Mouse (Mus musculus) kidney, embryonic 14.5 days (tissue): Measurements from ENCODE around the gene Esp1. TPM values are rescaled to one million over a fixed set of nuclear protein-coding genes. Genes with fewer than 3 reads are reported as not detected.
"Not testable (repeated sequence)": the region's sequence is repeated elsewhere in the genome, so short reads cannot be mapped to it uniquely, and the experiment has no call there.

Source experiments
- ATAC-seq: fragments of 200-750 bp; cut with Nextera tagmentation; 2 replicates; pipeline ENCODE4 v1.8.0; 2017; ENCODE audit warnings: moderate number of reproducible peaks, mild to moderate bottlenecking, moderate TSS enrichment, moderate library complexity; ENCODE audit not compliant: low FRiP score, low TSS enrichment
- H3K27ac ChIP-seq: fragments of 300-500 bp; sonication (generic); 2 replicates; pipeline ENCODE4 v1.5.1; 2014; ENCODE audit warnings: low read depth, mild to moderate bottlenecking, low read length, moderate library complexity, mixed read lengths
- H3K27me3 ChIP-seq: fragments of 300-500 bp; sonication (generic); 2 replicates; pipeline ENCODE4 v1.6.1; 2014; ENCODE audit warnings: mild to moderate bottlenecking, low read length; ENCODE audit not compliant: control insufficient read depth, insufficient read depth
- H3K36me3 ChIP-seq: fragments of 300-500 bp; sonication (generic); 2 replicates; pipeline ENCODE4 v1.6.1; 2014; ENCODE audit warnings: low read length, mixed read lengths; ENCODE audit not compliant: control insufficient read depth, insufficient read depth
- H3K4me1 ChIP-seq: fragments of 300-500 bp; sonication (generic); 2 replicates; pipeline ENCODE4 v1.6.1; 2014; ENCODE audit warnings: low read length, mixed read lengths; ENCODE audit not compliant: control insufficient read depth, insufficient read depth
- H3K4me2 ChIP-seq: fragments of 300-500 bp; sonication (generic); replicated peaks from 2 replicates; pipeline ENCODE4 v1.6.1; 2014; ENCODE audit warnings: low read depth, mild to moderate bottlenecking, low read length
- H3K4me3 ChIP-seq: fragments of 300-500 bp; sonication (generic); 2 replicates; pipeline ENCODE4 v1.5.1; 2014; ENCODE audit warnings: mild to moderate bottlenecking, low read length
- H3K9ac ChIP-seq: fragments of 300-500 bp; sonication (generic); 2 replicates; pipeline ENCODE4 v1.6.1; 2014; ENCODE audit warnings: low read depth, mild to moderate bottlenecking, low read length, moderate library complexity
- H3K9me3 ChIP-seq: fragments of 300-500 bp; sonication (generic); 2 replicates; pipeline ENCODE4 v1.6.1; 2016; ENCODE audit warnings: low read length; ENCODE audit not compliant: control insufficient read depth
- WGBS: fragments of 180-500 bp; shearing (Covaris S2); extraction: QIAGEN DNeasy Blood & Tissue Kit; methylation state at CpG from one replicate; pipeline ENCODE4 v1.1.7; 2014; 5-methylcytosine and 5-hydroxymethylcytosine counted together
- polyA plus RNA-seq: library from polyadenylated mRNA; unstranded; fragments of >200 nt; fragmentation: Nextera tagmentation; extraction: Ambion mirVana; gene quantifications from 2 replicates; pipeline ENCODE4 v1.2.1, GENCODE M21; 2014

The Esp1 gene
- polyA plus RNA-seq = not detected in 2 replicates

DNA sequence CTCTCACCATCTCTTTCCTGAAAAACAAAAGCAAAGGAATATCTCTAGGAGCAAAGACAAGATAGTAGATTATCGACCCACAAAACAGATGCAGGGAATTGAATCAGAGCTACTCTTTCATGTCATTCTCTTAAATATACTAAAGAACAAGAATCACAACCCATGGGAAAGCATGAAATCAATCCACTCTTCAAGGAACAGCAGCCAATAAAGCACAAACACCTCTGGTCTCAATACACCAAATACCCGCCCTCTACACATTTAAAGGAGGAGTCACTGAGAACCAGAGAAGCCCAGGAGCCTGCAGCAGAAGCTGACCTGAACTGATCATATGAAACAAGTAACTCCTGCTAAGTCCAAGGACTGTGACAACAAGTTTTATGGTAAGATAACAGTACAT is at the start of gene Esp1:
Esp1 (plus strand) TSS at position 301 of the 400 bp plus-strand sequence.
- Histone ChIP-seq H3K9me3 (no peaks in the 10 kb centered on the region), H3K4me1 (no peaks in the 10 kb centered on the region), H3K36me3 (no peaks in the 10 kb centered on the region), H3K4me2 (no peak within 1 kb of the TSS), H3K4me3 (no peak within 1 kb of the TSS), H3K27me3 (no peaks in the 10 kb centered on the region), H3K27ac (no peak within 1 kb of the TSS), H3K9ac (no peak within 1 kb of the TSS)
- 88% methylated on average over 2 of the region's 2 CpGs for WGBS
- no peak for ATAC-seq

DNA sequence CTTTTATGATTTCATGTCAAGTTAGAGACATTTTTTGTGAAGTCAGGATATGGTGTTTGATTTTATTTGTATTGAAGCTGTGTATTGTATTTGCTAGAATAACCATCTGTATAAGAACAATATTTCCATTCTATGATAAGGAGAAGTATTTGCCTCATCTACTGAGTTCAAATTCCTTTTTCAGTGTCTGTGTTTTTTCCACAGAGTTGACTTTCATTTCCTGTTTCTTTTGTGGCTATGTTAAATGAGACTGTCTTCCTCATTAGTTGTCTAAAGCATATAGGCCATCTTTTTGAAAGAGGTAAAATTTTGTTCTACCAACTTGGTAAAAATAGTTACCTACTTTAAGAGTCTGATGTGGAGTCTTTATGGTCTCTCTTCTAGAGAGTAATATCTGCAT is 10.6 kb upstream of the Esp1 start:
- ATAC-seq = no peak
- no peak overlapping the region for H3K27ac ChIP-seq
- H3K4me1 ChIP-seq = no peaks in the 10 kb centered on the region
- no peaks in the 10 kb centered on the region for H3K9me3 ChIP-seq
- no peaks in the 10 kb centered on the region for H3K27me3 ChIP-seq
- H3K9ac ChIP-seq = no peak overlapping the region
- no peak overlapping the region for H3K4me3 ChIP-seq
- no peak overlapping the region for H3K4me2 ChIP-seq
- H3K36me3 ChIP-seq = no peaks in the 10 kb centered on the region

GRCm38 (mm10) chr17:40717055-40717454 is 9.9 kb upstream of the Esp1 start:
- H3K27me3 ChIP-seq, H3K9me3 ChIP-seq, H3K27ac ChIP-seq, H3K4me1 ChIP-seq, H3K4me2 ChIP-seq, H3K36me3 ChIP-seq, H3K9ac ChIP-seq, ATAC-seq, H3K4me3 ChIP-seq: not testable (repeated sequence)

DNA sequence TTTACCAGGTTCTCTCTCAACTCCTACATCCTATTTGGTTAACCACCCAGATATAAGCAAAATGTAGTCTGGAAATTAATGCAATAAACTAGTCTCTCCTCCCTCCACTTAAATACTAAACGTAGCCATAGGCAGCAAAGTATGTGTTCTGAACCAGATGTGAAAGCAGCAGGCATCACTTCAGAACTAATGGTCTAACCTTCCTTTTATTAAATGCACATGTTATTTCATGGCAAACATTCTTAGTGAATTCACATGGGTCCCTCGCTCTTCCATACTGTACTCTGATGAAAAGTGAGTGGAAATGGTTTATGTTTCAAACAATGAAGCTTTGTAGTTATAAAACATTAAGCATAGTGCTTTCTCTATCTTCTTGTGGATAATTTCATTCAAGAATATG is 4.4 kb downstream of the Esp1 start:
- H3K9ac ChIP-seq = no peak overlapping the region
- H3K4me1 ChIP-seq = no peaks in the 10 kb centered on the region
- H3K36me3 ChIP-seq = no peaks in the 10 kb centered on the region
- no peak overlapping the region for H3K27ac ChIP-seq
- no peak overlapping the region for H3K4me3 ChIP-seq
- H3K9me3 ChIP-seq = no peaks in the 10 kb centered on the region
- 79% methylated on average over 2 of the region's 2 CpGs for WGBS
- H3K4me2 ChIP-seq = no peak overlapping the region
- no peaks in the 10 kb centered on the region for H3K27me3 ChIP-seq
- ATAC-seq = no peak

DNA sequence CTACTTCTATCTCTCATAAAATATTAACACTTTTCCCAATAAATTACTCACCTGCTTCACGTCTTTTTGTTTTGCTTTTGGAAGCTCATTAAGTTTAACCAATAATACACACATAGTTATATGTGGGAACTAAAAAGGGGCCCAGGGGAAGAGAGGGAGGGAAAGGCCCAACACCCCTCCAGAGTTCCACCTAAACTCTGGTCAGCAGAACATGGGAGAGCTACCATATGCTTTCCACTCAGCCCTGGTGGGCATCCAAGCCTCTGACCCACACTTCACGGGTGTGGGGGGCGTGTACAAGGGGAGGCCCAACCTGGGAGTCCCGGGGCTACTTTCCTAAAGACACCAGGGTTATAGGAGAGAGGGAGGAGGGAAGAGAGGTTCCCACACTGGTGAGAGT is 4.8 kb downstream of the Esp1 start:
- H3K27me3 ChIP-seq = no peaks in the 10 kb centered on the region
- H3K36me3 ChIP-seq = no peaks in the 10 kb centered on the region
- ATAC-seq = no peak
- H3K4me3 ChIP-seq = no peak overlapping the region
- no peaks in the 10 kb centered on the region for H3K9me3 ChIP-seq
- no peaks in the 10 kb centered on the region for H3K4me1 ChIP-seq
- H3K27ac ChIP-seq = no peak overlapping the region
- WGBS = 56% methylated on average over 4 of the region's 4 CpGs
- H3K4me2 ChIP-seq = no peak overlapping the region
- no peak overlapping the region for H3K9ac ChIP-seq

DNA sequence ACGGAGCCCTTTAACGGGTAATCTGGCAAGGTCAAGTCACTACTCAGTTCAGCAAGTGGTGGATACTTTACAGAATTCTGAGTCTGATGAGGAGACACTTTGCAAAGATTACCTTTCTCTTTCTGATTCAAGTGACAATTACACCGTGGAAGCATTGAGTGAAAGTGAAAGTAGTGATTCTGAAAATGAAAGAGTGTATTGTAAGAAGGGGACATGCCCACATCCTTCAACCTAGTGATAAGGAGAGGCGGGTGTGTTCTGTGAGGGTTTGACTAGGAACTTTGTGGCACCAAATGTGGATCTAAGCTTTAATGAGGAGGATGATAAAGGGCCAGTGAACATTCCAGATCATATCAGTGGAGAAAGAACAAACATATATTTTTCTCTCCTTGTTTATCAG is 36.7 kb downstream of the Esp1 start:
- Histone ChIP-seq H3K4me3 (no peak overlapping the region), H3K4me2 (no peak overlapping the region), H3K27ac (no peak overlapping the region), H3K27me3 (no peaks in the 10 kb centered on the region), H3K4me1 (no peaks in the 10 kb centered on the region), H3K36me3 (no peaks in the 10 kb centered on the region), H3K9ac (no peak overlapping the region), H3K9me3 (no peaks in the 10 kb centered on the region)
- 83% methylated on average over 4 of the region's 4 CpGs for WGBS
- ATAC-seq = no peak

DNA sequence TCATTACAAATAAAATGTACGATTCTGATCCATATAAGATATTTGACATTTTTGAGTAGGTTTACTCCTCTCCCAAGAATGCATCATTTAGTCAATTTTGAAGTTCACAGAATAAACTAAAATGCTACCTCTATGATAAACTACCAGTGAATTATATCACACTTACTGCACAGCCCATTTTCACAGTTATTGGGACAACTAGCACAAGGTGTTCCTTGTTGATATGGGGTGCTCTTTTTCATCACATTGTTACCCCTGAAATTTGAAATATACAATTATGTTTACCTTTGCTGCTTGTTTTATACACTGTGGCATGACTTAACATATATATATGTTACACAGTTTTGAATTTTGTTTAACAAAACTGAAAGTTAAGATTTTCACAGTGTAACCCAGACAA is 40.2 kb downstream of the Esp1 start:
- no peaks in the 10 kb centered on the region for H3K9me3 ChIP-seq
- WGBS = 89% methylated on average over 1 of the region's 1 CpGs
- no peak overlapping the region for H3K27ac ChIP-seq
- no peaks in the 10 kb centered on the region for H3K27me3 ChIP-seq
- no peak for ATAC-seq
- H3K36me3 ChIP-seq = no peaks in the 10 kb centered on the region
- no peak overlapping the region for H3K9ac ChIP-seq
- H3K4me1 ChIP-seq = no peaks in the 10 kb centered on the region
- H3K4me2 ChIP-seq = no peak overlapping the region
- no peak overlapping the region for H3K4me3 ChIP-seq

Other genes with a start within 250 kb of the Esp1 start
- gene Esp8, start 207.1 kb upstream of the Esp1 start, polyA plus RNA-seq = not detected in 2 replicates
- not detected in 2 replicates for gene Esp6, start 165.6 kb upstream of the Esp1 start, polyA plus RNA-seq
- not detected in 2 replicates for gene Esp4, start 128.5 kb upstream of the Esp1 start, polyA plus RNA-seq
- not detected in 2 replicates for gene Esp3, start 95.0 kb upstream of the Esp1 start, polyA plus RNA-seq
- not detected in 2 replicates for gene Crisp2, start 79.9 kb downstream of the Esp1 start, polyA plus RNA-seq
- gene Rhag, start 84.0 kb downstream of the Esp1 start, polyA plus RNA-seq = 0.23 and 0.40 TPM in 2 replicates
- 1.4 and 1.8 TPM in 2 replicates for gene 9130008F23Rik, start 153.4 kb downstream of the Esp1 start, polyA plus RNA-seq
- not detected in 2 replicates for gene Glyatl3, start 187.2 kb downstream of the Esp1 start, polyA plus RNA-seq
- 29.6 and 49.3 TPM in 2 replicates for gene Mut, start 207.6 kb downstream of the Esp1 start, polyA plus RNA-seq
- 33.8 and 47.9 TPM in 2 replicates for gene Cenpq, start 207.9 kb downstream of the Esp1 start, polyA plus RNA-seq